Mouse (Mus musculus): ENCODE measurements around the gene Hacd2. TPM values are rescaled to one million over a fixed set of nuclear protein-coding genes. Genes with fewer than 3 reads are reported as not detected.
A peak's percentile ranks its signal among the peaks of the same experiment; 100 is the strongest.

Gene Hacd2
- polyA plus RNA-seq, 1 experiment from 2014 or later: 47.8 TPM

GRCm38 (mm10) chr16:34994641-34995141, 27.5 kb upstream of the Hacd2 start:
- Histone ChIP-seq H3K27me3 (replicated peaks) (no peaks in the 10 kb centered on the region), H3K27ac (no peak overlapping the region), H3K36me3 (no peaks in the 10 kb centered on the region), H3K9ac (no peak overlapping the region), H3K4me3 (no peak overlapping the region), H3K4me1 (peaks cover 7% of the 10 kb centered on the region), H3K9me3 (no peaks in the 10 kb centered on the region), H3K4me2 (replicated peaks) (no peak overlapping the region)
- 42% methylated on average over 9 of the region's 9 CpGs for WGBS
- no peak for ATAC-seq (ENCODE audit: low FRiP score, low read depth)

- WGBS: 65% methylated on average over 5 of the region's 5 CpGs
- Histone ChIP-seq H3K4me3 (no peak overlapping the region), H3K27ac (no peak overlapping the region), H3K9me3 (no peaks in the 10 kb centered on the region), H3K9ac (no peak overlapping the region), H3K4me2 (replicated peaks) (no peak overlapping the region), H3K27me3 (replicated peaks) (0 out of 2 replicates have a peak, but pooled peaks cover 4% of the 10 kb centered on the region), H3K4me1 (peaks cover 11% of the 10 kb centered on the region), H3K36me3 (no peaks in the 10 kb centered on the region)
- no peak for ATAC-seq (ENCODE audit: low FRiP score, low read depth)
These were observed 26.1 kb upstream of the Hacd2 start for GRCm38 (mm10) chr16:34996133-34996532.

- Histone ChIP-seq H3K9ac (no peak overlapping the region), H3K4me1 (peaks cover 14% of the 10 kb centered on the region), H3K4me3 (no peak overlapping the region), H3K4me2 (replicated peaks) (no peak overlapping the region), H3K9me3 (no peaks in the 10 kb centered on the region), H3K36me3 (no peaks in the 10 kb centered on the region), H3K27me3 (replicated peaks) (peaks cover 9% of the 10 kb centered on the region; the same call in 1 of the 2 replicates), H3K27ac (no peak overlapping the region)
- WGBS: 49% methylated on average over 4 of the region's 4 CpGs
- no peak for ATAC-seq (ENCODE audit: low FRiP score, low read depth)
These were observed 25.2 kb upstream of the Hacd2 start for GRCm38 (mm10) chr16:34997052-34997451.

- H3K9ac ChIP-seq: no peak overlapping the region
- H3K27ac ChIP-seq: no peak overlapping the region
- peaks cover 14% of the 10 kb centered on the region for H3K4me1 ChIP-seq
- H3K4me2 ChIP-seq (replicated peaks): no peak overlapping the region
- H3K36me3 ChIP-seq: no peaks in the 10 kb centered on the region
- H3K9me3 ChIP-seq: no peaks in the 10 kb centered on the region
- WGBS: 81% methylated on average over 10 of the region's 10 CpGs
- H3K4me3 ChIP-seq: no peak overlapping the region
- no peak for ATAC-seq (ENCODE audit: low FRiP score, low read depth)
- peaks cover 9% of the 10 kb centered on the region; the same call in 1 of the 2 replicates for H3K27me3 ChIP-seq (replicated peaks)
These were observed 24.7 kb upstream of the Hacd2 start for GRCm38 (mm10) chr16:34997576-34997975.

GRCm38 (mm10) chr16:34999016-34999415, 23.2 kb upstream of the Hacd2 start:
- no peaks in the 10 kb centered on the region for H3K36me3 ChIP-seq
- no peak overlapping the region for H3K9ac ChIP-seq
- H3K9me3 ChIP-seq: no peaks in the 10 kb centered on the region
- H3K27me3 ChIP-seq (replicated peaks): peaks cover 9% of the 10 kb centered on the region; the same call in 1 of the 2 replicates
- no peak overlapping the region for H3K4me3 ChIP-seq
- H3K4me1 ChIP-seq: peaks cover 14% of the 10 kb centered on the region
- no peak overlapping the region for H3K27ac ChIP-seq
- no peak overlapping the region for H3K4me2 ChIP-seq (replicated peaks)
- WGBS: 85% methylated on average over 3 of the region's 3 CpGs
- ATAC-seq (ENCODE audit: low FRiP score, low read depth): no peak

GRCm38 (mm10) chr16:34999986-35000385, 22.2 kb upstream of the Hacd2 start:
- H3K4me2 ChIP-seq (replicated peaks): peak overlapping the region; percentile 44; the same call in 1 of the 2 replicates
- H3K9me3 ChIP-seq: no peaks in the 10 kb centered on the region
- H3K36me3 ChIP-seq: no peaks in the 10 kb centered on the region
- H3K4me3 ChIP-seq: no peak overlapping the region
- WGBS: 46% methylated on average over 11 of the region's 11 CpGs
- no peak overlapping the region for H3K9ac ChIP-seq
- no peak overlapping the region for H3K27ac ChIP-seq
- H3K27me3 ChIP-seq (replicated peaks): peaks cover 9% of the 10 kb centered on the region; the same call in 1 of the 2 replicates
- ATAC-seq (ENCODE audit: low FRiP score, low read depth): no peak
- H3K4me1 ChIP-seq: peaks cover 14% of the 10 kb centered on the region

- H3K36me3 ChIP-seq: no peaks in the 10 kb centered on the region
These were observed 21.2 kb upstream of the Hacd2 start for GRCm38 (mm10) chr16:35000923-35001560.

GRCm38 (mm10) chr16:35004356-35004755, 17.9 kb upstream of the Hacd2 start:
- Histone ChIP-seq H3K9ac (no peak overlapping the region), H3K36me3 (no peaks in the 10 kb centered on the region), H3K9me3 (no peaks in the 10 kb centered on the region), H3K27me3 (replicated peaks) (peaks cover 9% of the 10 kb centered on the region; the same call in 1 of the 2 replicates), H3K27ac (no peak overlapping the region), H3K4me3 (no peak overlapping the region), H3K4me1 (peaks cover 7% of the 10 kb centered on the region), H3K4me2 (replicated peaks) (no peak overlapping the region)
- ATAC-seq (ENCODE audit: low FRiP score, low read depth): no peak
- 86% methylated on average over 5 of the region's 5 CpGs for WGBS

More at GRCm38 (mm10) chr16:35000923-35001560, 21.2 kb upstream of the Hacd2 start:
- no peak overlapping the region for H3K27ac ChIP-seq
- no peaks in the 10 kb centered on the region for H3K9me3 ChIP-seq
- peak overlapping the region; percentile 44 for H3K4me2 ChIP-seq (replicated peaks)
- peaks cover 9% of the 10 kb centered on the region; the same call in 1 of the 2 replicates for H3K27me3 ChIP-seq (replicated peaks)
- 2% methylated on average over 10 of the region's 10 CpGs for whole genome bisulfite sequencing
- ATAC-seq (ENCODE audit: low FRiP score, low read depth): no peak
- no peak overlapping the region for H3K4me3 ChIP-seq
- peaks cover 9% of the 10 kb centered on the region for H3K4me1 ChIP-seq
- peak overlapping the region; percentile 18; the same call in 1 of the 2 replicates for H3K9ac ChIP-seq

- 88% methylated on average over 2 of the region's 2 CpGs for WGBS
- H3K9ac ChIP-seq: no peak overlapping the region
- no peaks in the 10 kb centered on the region for H3K36me3 ChIP-seq
- H3K9me3 ChIP-seq: no peaks in the 10 kb centered on the region
- no peak overlapping the region for H3K27ac ChIP-seq
- H3K4me1 ChIP-seq: peaks cover 7% of the 10 kb centered on the region
- peaks cover 9% of the 10 kb centered on the region; the same call in 1 of the 2 replicates for H3K27me3 ChIP-seq (replicated peaks)
- H3K4me3 ChIP-seq: no peak overlapping the region
- ATAC-seq (ENCODE audit: low FRiP score, low read depth): no peak
- H3K4me2 ChIP-seq (replicated peaks): no peak overlapping the region
These were observed 17.5 kb upstream of the Hacd2 start for GRCm38 (mm10) chr16:35004756-35005155.

GRCm38 (mm10) chr16:35006251-35006650, 16.0 kb upstream of the Hacd2 start:
- peaks cover 1% of the 10 kb centered on the region for H3K4me1 ChIP-seq
- H3K4me3 ChIP-seq: no peak overlapping the region
- 89% methylated on average over 5 of the region's 5 CpGs for WGBS
- peaks cover 3% of the 10 kb centered on the region; the same call in 1 of the 2 replicates for H3K27me3 ChIP-seq (replicated peaks)
- H3K27ac ChIP-seq: no peak overlapping the region
- ATAC-seq (ENCODE audit: low FRiP score, low read depth): no peak
- H3K36me3 ChIP-seq: no peaks in the 10 kb centered on the region
- no peak overlapping the region for H3K4me2 ChIP-seq (replicated peaks)
- H3K9me3 ChIP-seq: no peaks in the 10 kb centered on the region
- H3K9ac ChIP-seq: no peak overlapping the region

- no peak for ATAC-seq (ENCODE audit: low FRiP score, low read depth)
- no peaks in the 10 kb centered on the region for H3K9me3 ChIP-seq
- WGBS: 68% methylated on average over 1 of the region's 1 CpGs
- H3K4me2 ChIP-seq (replicated peaks): no peak overlapping the region
- H3K9ac ChIP-seq: no peak overlapping the region
- no peak overlapping the region for H3K4me3 ChIP-seq
- no peak overlapping the region for H3K27ac ChIP-seq
- H3K4me1 ChIP-seq: no peaks in the 10 kb centered on the region
- no peaks in the 10 kb centered on the region for H3K27me3 ChIP-seq (replicated peaks)
- H3K36me3 ChIP-seq: no peaks in the 10 kb centered on the region
These were observed 14.9 kb upstream of the Hacd2 start for GRCm38 (mm10) chr16:35007361-35007760.

- H3K27ac ChIP-seq: no peak overlapping the region
- H3K9ac ChIP-seq: no peak overlapping the region
- no peaks in the 10 kb centered on the region for H3K4me1 ChIP-seq
- H3K9me3 ChIP-seq: no peaks in the 10 kb centered on the region
- no peaks in the 10 kb centered on the region for H3K27me3 ChIP-seq (replicated peaks)
- no peak for ATAC-seq (ENCODE audit: low FRiP score, low read depth)
- no peak overlapping the region for H3K4me3 ChIP-seq
- no peak overlapping the region for H3K4me2 ChIP-seq (replicated peaks)
- H3K36me3 ChIP-seq: no peaks in the 10 kb centered on the region
These were observed 13.8 kb upstream of the Hacd2 start for GRCm38 (mm10) chr16:35008447-35008846.

GRCm38 (mm10) chr16:35013501-35013900, 8.7 kb upstream of the Hacd2 start:
- no peaks in the 10 kb centered on the region for H3K4me1 ChIP-seq
- H3K4me3 ChIP-seq: no peak overlapping the region
- no peak for ATAC-seq (ENCODE audit: low FRiP score, low read depth)
- H3K4me2 ChIP-seq (replicated peaks): no peak overlapping the region
- no peak overlapping the region for H3K27ac ChIP-seq
- WGBS: 86% methylated on average over 2 of the region's 2 CpGs
- no peaks in the 10 kb centered on the region for H3K36me3 ChIP-seq
- H3K27me3 ChIP-seq (replicated peaks): no peaks in the 10 kb centered on the region
- no peak overlapping the region for H3K9ac ChIP-seq
- H3K9me3 ChIP-seq: no peaks in the 10 kb centered on the region

Data from neural tube, embryonic 12.5 days (tissue).